Mouse (Mus musculus) heart, adult 11 months (tissue): ENCODE results near the gene Chst15.

Experiments used
- DNase-seq: peaks from one replicate; pipeline ENCODE4 v3.0.0; 2022

The Chst15 gene

DNA sequence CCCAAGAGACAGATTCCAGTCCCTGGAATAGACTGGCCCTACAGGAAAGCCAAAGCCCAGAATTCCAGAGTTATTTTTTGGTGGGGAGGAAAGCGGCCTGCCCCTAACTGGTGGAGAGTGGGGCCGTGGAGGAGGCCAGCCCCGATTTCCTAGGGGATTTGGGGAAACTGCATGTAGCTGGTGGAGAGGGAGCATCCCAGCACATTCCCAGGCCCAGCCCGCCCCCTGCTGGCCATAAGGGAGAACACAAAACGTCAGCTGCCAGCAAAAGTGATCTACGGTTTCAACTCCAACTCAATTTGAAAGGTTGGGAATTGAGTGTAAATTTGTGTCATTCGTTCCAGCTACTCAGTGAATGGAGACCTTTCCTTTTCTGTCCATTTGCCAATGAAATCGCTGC is 103.6 kb downstream of the Chst15 start:
- DNase-seq, result peak; percentile 98

DNA sequence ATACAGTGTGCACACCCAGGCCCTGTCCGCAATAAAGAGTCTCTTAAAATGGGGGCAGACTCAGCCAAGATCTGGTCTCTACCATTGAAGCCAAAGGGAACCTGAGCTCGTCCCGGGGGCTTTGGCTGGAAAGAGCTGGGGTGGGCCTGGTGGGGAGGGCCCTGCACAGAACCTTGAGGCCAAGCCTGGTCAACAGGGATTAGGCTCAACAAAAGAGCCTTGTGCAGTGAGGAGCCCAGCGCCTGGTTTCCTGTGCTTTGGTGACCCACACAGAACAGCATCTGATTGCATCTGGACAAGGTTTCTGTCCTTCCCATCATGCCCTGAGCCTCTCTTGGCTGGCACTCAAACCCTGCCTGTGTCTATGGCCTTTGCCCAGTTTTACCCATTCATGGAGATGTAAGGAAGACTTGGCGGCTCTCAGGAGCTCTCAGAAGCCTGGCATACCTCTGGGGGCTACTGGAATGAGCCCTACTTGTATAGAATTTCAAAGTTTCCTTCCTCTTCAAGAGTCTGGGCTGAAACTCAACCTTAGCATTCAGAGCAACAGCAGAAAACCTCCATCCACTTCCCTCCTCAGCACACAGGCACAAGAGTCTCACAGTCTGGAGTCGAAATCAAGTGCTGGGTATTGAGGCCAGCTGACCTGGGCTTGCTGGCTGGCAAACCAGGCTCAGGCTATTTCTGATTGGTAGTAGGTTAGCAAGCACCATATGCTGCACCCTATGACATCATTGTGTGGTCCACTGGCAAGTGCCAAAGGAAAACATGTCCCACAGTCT is 104.9 kb downstream of the Chst15 start:
- DNase-seq, result peak; percentile 93

DNA sequence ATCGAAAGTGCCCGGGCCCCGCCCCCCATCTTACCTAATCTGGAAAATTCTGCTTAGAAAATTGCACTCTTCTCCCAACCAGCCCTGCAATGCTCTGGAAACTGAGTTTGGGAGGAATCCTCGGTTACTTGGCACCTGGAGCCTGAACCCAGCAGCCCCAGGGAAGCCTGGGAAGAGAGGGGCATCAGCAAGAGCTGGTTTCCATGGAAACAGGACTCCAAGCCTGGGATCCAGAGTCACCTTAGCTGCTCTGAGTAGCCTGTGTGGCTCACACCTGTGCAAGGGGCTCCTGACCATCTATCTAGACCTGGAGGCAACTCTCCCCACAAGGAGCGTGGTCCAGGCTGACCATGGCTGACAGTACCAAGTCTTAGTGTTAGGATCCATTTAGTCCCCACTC is 106.4 kb downstream of the Chst15 start:
- DNase-seq, result no peak

DNA sequence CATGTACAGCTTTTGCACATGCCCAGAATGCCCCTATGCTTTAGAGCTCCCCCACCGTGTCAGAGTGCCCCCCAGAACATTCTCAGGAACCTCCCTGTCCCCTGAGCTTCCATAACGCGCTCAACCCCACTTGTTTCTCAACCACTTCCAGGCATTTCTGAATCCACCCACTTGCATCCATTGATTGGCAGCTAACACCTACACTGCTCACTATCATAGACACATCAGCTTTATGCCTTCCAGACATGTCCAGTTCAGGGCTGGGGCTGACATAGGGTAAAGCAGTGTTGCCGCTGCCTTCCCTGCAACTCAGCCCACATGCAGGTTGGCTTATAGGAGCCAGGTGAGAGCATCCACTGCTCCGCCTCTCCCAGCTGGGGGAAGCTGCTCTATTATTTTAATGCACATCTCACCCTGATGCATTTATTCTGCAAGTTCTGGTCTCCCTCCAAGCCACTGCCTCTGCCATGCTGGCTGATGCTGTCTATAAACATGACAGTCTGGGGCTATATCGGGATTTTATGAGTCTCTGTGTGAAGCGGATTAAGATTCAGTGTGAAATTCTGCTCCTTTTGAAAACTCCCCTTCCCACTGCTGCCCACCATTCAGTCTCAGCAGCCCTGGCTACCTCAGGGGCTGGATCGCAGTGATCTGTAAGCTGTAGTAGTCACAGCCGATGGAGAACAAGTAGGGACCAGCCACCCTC is 107.9 kb downstream of the Chst15 start:
- DNase-seq, result no peak

DNA sequence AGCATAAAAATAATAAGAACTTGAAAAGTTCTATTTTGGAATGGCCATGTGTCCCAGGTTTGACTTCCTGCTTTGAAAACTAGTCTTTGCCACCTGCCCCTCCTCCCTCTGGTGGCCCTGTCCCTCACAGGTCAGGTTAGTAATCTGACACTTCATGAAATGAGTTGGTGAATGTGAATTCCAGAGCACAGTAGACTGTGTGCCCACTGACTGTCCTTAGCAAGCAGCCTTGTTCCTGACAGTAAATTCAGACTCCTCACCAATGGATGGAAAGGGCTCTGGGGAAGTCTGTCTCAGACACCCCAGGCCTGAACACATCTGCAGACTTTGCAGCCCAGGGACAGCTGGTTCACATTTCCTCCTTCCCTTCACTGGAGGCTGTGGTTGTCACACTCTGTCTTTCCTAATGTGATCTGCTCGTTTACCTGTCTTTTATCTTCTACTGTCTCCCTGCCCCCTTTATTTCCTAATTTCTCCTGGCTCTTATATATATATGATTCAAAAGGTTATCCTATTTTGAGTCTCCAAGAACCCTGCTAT is 112.9 kb downstream of the Chst15 start:
- DNase-seq, result no peak

DNA sequence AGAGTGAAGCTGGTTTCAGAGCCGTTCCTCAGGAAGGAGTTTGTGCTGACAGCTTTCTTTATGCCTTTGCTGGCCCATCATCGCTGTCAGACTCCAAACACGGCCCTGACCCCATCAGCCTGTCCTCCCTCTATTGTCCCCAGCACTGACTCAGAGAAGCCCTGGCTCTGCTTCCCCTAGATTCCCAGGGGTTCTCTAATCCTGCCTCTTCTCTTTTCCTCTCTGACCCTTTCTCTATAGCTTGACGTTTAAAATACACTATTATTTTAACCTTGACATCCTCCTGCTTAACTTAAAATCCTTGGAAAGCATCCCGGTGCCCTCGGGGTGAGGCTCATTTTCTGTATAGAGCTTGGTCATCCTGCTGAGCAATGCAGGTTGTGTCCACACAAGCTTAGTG is 117.3 kb downstream of the Chst15 start:
- DNase-seq, result no peak

DNA sequence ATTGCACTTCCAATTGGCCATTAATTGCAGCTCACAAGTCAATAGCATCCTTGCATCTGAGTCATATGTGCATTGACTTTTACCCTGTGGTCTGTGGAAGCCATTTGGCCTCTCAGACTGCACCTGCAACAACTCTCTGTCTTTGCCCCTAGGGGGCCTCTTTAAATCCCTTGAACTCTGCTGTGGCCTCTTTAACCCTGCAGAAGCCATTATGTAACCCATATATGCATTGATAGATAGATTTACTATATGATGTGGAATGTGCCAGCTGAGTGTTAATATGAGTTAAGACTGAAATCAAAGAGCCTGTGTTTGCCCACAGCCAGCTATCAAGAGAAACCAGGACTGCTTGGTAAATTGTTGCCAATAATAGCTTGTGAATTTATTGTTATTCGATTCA is 118.2 kb downstream of the Chst15 start:
- no peak for DNase-seq

DNA sequence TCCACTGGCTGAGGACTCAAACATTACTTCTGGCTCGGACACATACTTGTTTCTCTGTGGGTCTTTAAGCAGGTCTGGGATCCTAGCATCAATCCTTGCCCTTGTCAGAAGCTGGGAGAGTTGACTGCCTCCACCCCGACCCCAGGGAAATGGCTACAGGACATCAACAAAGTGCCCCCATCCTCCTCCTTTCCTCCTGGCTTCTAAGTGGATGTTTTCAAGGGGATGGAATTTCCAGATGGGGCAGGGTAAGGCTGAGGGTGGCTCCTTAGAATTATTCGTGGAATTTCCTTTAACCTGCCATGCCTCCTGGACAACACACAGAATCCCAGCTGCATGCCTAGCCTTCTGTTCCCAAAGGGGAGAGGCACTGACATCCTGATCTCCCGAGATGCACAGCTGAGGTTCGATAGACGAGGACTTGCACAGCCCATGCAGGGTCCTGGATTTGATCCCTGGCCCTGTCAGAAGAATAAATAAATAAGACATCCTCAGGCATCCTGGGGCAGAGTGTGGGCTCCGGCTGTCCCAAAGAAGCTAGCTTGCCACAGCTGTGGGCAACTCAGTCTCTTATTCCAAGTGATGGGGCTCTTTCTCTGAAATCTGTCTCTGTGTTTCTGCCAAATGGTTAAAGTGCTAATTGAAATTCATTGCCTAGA is 119.1 kb downstream of the Chst15 start:
- DNase-seq, result no peak

DNA sequence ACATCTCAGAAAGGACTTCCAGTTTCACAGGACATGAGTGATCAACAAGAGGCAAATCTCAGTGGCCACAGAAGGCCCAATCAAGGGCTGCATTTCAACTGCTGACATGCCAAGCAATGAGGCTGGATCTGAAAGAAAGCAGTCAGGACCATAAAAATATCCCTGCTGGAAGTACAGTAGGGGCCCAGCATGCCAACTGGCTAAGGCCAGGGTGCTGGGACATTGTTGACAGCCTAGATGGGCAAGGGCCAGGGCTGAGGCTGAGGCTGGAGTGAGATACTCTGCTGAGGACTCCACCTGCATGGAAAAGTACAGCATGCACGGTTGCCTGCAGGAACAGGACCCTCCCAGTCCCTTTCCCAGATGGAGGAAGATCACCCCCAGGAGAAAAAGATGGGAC is 120.4 kb downstream of the Chst15 start:
- DNase-seq, result peak; percentile 98

DNA sequence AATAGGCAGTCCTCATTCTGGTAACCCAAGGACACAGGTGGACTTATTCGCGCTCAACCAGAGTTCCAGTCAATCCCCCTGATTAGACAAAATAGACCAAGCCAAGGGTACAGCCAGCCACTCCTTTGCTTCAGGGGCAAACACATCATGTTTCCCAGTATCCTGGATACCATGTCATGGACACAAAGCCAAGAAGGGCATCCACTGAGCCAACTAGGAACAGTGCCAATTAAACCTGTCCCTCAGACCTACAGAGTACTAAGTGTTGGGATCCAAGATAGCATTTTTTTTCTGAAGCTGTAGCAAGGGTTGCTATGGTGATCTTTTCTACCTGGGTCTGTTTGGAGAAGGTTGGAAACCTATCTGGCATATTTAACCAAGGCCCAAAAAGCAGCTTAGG is 123.4 kb downstream of the Chst15 start:
- DNase-seq, result peak; percentile 91

DNA sequence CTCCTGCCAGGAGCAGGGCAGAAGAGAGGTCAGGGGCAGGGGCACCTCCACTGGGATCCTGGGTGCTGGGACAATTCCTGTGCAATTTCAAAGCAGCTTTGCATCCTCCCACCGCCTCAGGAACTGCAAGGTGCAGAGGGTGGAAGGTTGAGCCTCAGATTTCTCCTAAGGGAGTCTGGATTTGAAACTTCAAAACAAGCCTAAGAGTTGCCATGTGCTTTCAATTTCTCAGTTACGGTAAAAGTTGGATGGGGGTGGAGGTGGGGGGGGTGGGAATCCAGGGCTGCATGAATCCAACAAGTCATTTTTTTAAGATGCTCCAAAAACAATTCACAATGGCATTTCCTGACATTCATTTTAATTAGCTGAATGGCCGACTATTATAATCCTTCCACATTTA is 129.6 kb downstream of the Chst15 start:
- DNase-seq, result no peak
